Comparison of ENCODE assay signal across 9 mouse cellular contexts in genomic region chr10:87926564-87926963, GRCm38 (mm10).
DNase-seq lines count a peak whose midpoint lies in the region; ATAC-seq and TF ChIP-seq lines count a peak whose summit lies in the region.
"Had no signal": no experiment of that assay in that cellular context is flagged by ENCODE, and none has a peak within 500 bp of the region (broad histone marks: within the 10 kb centered on the region; RNA-seq: fewer than 3 reads in every experiment).

No protein-coding gene starts in this region.

- H3K4me3 ChIP-seq in hindbrain, embryonic 13.5 days = no peak overlapping the region
- no peak overlapping the region for H3K4me3 ChIP-seq in hindbrain, embryonic 16.5 days (ENCODE audit: low read length)
- no peak overlapping the region for H3K4me3 ChIP-seq in ES-E14 (ENCODE audit: insufficient read depth in 1 of 2, low read depth in 1 of 2, low read length in 2 of 2, poor library complexity in 1 of 2, severe bottlenecking in 1 of 2)
- H3K4me3 ChIP-seq in kidney, embryonic 16.5 days (ENCODE audit: low read length) = no peak overlapping the region
- H3K4me3 ChIP-seq: intestine, embryonic 15.5 days had no signal

- no peak overlapping the region for H3K9ac ChIP-seq in hindbrain, embryonic 13.5 days
- no peak overlapping the region for H3K9ac ChIP-seq in hindbrain, embryonic 16.5 days (ENCODE audit: low read depth, low read length)
- no peak overlapping the region for H3K9ac ChIP-seq in ES-E14 (ENCODE audit: insufficient read depth, low read depth, low read length, poor library complexity, severe bottlenecking)
- no peak overlapping the region for H3K9ac ChIP-seq in kidney, embryonic 16.5 days (replicated peaks; ENCODE audit: low read length)
- H3K9ac ChIP-seq: intestine, embryonic 15.5 days had no signal

- H3K4me1 ChIP-seq in hindbrain, embryonic 13.5 days (replicated peaks) = peaks cover 12% of the 10 kb centered on the region
- peaks cover 2% of the 10 kb centered on the region for H3K4me1 ChIP-seq in hindbrain, embryonic 16.5 days (ENCODE audit: control insufficient read depth, insufficient read depth, low read depth, low read length)
- H3K4me1 ChIP-seq in ES-E14 (ENCODE audit: control insufficient read depth in 2 of 2, insufficient read depth in 2 of 2, low read length in 2 of 2, poor library complexity in 1 of 2) = peaks cover 5 to 7% of the 10 kb centered on the region in 2 experiments
- H3K4me1 ChIP-seq in kidney, embryonic 16.5 days (ENCODE audit: insufficient read depth, low read length) = peaks cover 15% of the 10 kb centered on the region; the same call in 1 of the 2 replicates
- H3K4me1 ChIP-seq: intestine, embryonic 15.5 days had no signal

- peak; percentile 20 for DNase-seq in ES-E14 (ENCODE audit: low read depth, low spot score)
- DNase-seq in ZHBTc4 (ENCODE audit: low read depth, low spot score) = peak; percentile 55
- no peak for DNase-seq in adrenal gland, adult 2 months
- DNase-seq in adrenal gland, adult 18-20 months (ENCODE audit: low spot score in 2 of 2) = no peak
- DNase-seq: thymus, postnatal 4 days had no signal

- ATAC-seq in hindbrain, embryonic 13.5 days (ENCODE audit: low FRiP score) = 0 out of 2 replicates have a peak, but pooled peaks have one; percentile 23
- no peak for ATAC-seq in hindbrain, embryonic 16.5 days
- ATAC-seq in kidney, embryonic 16.5 days (ENCODE audit: low FRiP score, low TSS enrichment) = no peak

- no peak overlapping the region for H3K27ac ChIP-seq in hindbrain, embryonic 13.5 days
- H3K27ac ChIP-seq in hindbrain, embryonic 16.5 days (ENCODE audit: low read depth, low read length) = no peak overlapping the region
- no peak overlapping the region for H3K27ac ChIP-seq in ES-E14 (ENCODE audit: insufficient read depth, low read depth, low read length, poor library complexity, severe bottlenecking)
- peak overlapping the region; percentile 45; the same call in 1 of the 2 replicates for H3K27ac ChIP-seq in kidney, embryonic 16.5 days (ENCODE audit: low read length)
- H3K27ac ChIP-seq: intestine, embryonic 15.5 days had no signal

- H3K9me3 ChIP-seq in hindbrain, embryonic 13.5 days = no peaks in the 10 kb centered on the region
- H3K9me3 ChIP-seq in hindbrain, embryonic 16.5 days (ENCODE audit: control insufficient read depth, low read length) = no peaks in the 10 kb centered on the region
- H3K9me3 ChIP-seq in ES-E14 (ENCODE audit: control insufficient read depth, insufficient read depth, low read depth, low read length) = no peaks in the 10 kb centered on the region
- no peaks in the 10 kb centered on the region for H3K9me3 ChIP-seq in kidney, embryonic 16.5 days (ENCODE audit: low read length)
- H3K9me3 ChIP-seq: intestine, embryonic 15.5 days had no signal

- H3K36me3 ChIP-seq in hindbrain, embryonic 13.5 days = no peaks in the 10 kb centered on the region
- no peaks in the 10 kb centered on the region for H3K36me3 ChIP-seq in hindbrain, embryonic 16.5 days (ENCODE audit: control insufficient read depth, insufficient read depth, low read length)
- H3K36me3 ChIP-seq in ES-E14 (ENCODE audit: control insufficient read depth, insufficient read depth, low read length, poor library complexity, severe bottlenecking) = no peaks in the 10 kb centered on the region
- no peaks in the 10 kb centered on the region for H3K36me3 ChIP-seq in kidney, embryonic 16.5 days (ENCODE audit: insufficient read depth, low read length)
- H3K36me3 ChIP-seq: intestine, embryonic 15.5 days had no signal

- in situ Hi-C loops in ES-E14 (cut with MboI; ENCODE audit: low sequenced_read_pairs in 2 of 2, unreplicated experiment in 2 of 2) = no loop called here

- H3K4me2 ChIP-seq in hindbrain, embryonic 13.5 days = no peak overlapping the region
- no peak overlapping the region for H3K4me2 ChIP-seq in hindbrain, embryonic 16.5 days (ENCODE audit: low read length)
- H3K4me2 ChIP-seq in kidney, embryonic 16.5 days (replicated peaks; ENCODE audit: low read depth, low read length) = no peak overlapping the region
- H3K4me2 ChIP-seq: intestine, embryonic 15.5 days had no signal

- WGBS in hindbrain, embryonic 13.5 days = 42% methylated on average over 8 of the region's 8 CpGs
- 34% methylated on average over 8 of the region's 8 CpGs for WGBS in hindbrain, embryonic 16.5 days
- 33% methylated on average over 8 of the region's 8 CpGs for WGBS in kidney, embryonic 16.5 days

- H3K27me3 ChIP-seq in hindbrain, embryonic 13.5 days = no peaks in the 10 kb centered on the region
- H3K27me3 ChIP-seq in hindbrain, embryonic 16.5 days (replicated peaks; ENCODE audit: control insufficient read depth, insufficient read depth, low read length) = no peaks in the 10 kb centered on the region
- H3K27me3 ChIP-seq in kidney, embryonic 16.5 days (ENCODE audit: insufficient read depth, low read length) = no peaks in the 10 kb centered on the region
- H3K27me3 ChIP-seq: intestine, embryonic 15.5 days had no signal

TF ChIP-seq in ES-E14, 5 proteins besides CTCF, POLR2A, EP300 and RAD21:
- TF ChIP-seq MAFK (IDR thresholded peaks at IDR 0.05; ENCODE audit: insufficient read depth, low read depth, low read length) = no peak
- TF ChIP-seq ZC3H11A (IDR thresholded peaks at IDR 0.05; ENCODE audit: borderline replicate concordance, low read depth, low read length) = no peak
- no peak for TF ChIP-seq HCFC1 (IDR thresholded peaks at IDR 0.05; ENCODE audit: borderline replicate concordance, insufficient read depth, low read length)
- TF ChIP-seq CHD2 (IDR thresholded peaks at IDR 0.05; ENCODE audit: low read depth, low read length) = no peak
- no peak for TF ChIP-seq ZNF384 (IDR thresholded peaks at IDR 0.05; ENCODE audit: low read depth, low read length)

Comparison
In these comparisons a context has a peak if more than half of its experiments do, and no peak if none do; other contexts are left out.
1. DNase-seq: peak in ES-E14 (single experiment) and ZHBTc4 (single experiment); none in adrenal gland, adult 2 months (single experiment) and adrenal gland, adult 18-20 months (0 of 2).